Mouse (Mus musculus) liver, embryonic 14.5 days (tissue): Measurements from ENCODE around the gene Mgat4b. TPM values are rescaled to one million over a fixed set of nuclear protein-coding genes. Genes with fewer than 3 reads are reported as not detected.

Source experiments
- ATAC-seq: fragments of 200-750 bp; cut with Nextera tagmentation; 2 replicates; pipeline ENCODE4 v1.8.0; 2017; ENCODE audit warnings: moderate number of reproducible peaks, mild to moderate bottlenecking, moderate library complexity; ENCODE audit not compliant: insufficient read depth
- DNase-seq, 3 experiments: peaks; one replicate each; pipeline ENCODE4 v3.0.0-alpha.2; 2012 to 2013; ENCODE audit warnings: low read depth in 3 of 3, low spot score in 3 of 3
- H3K27ac ChIP-seq: fragments of 300-500 bp; sonication (generic); 2 replicates; pipeline ENCODE4 v1.5.1; 2014; ENCODE audit warnings: moderate library complexity, mild to moderate bottlenecking, control low read depth, inconsistent platforms
- H3K27me3 ChIP-seq: fragments of 300-500 bp; sonication (generic); 2 replicates; pipeline ENCODE4 v1.6.1; 2014; ENCODE audit warnings: mild to moderate bottlenecking, low read length, moderate library complexity; ENCODE audit not compliant: control insufficient read depth, insufficient read depth
- H3K36me3 ChIP-seq: fragments of 300-500 bp; sonication (generic); replicated peaks from 2 replicates; pipeline ENCODE4 v1.6.1; 2014; ENCODE audit warnings: low read depth; ENCODE audit not compliant: control insufficient read depth, insufficient read depth
- H3K4me1 ChIP-seq, 2 experiments: fragments of 200-500 bp in 1 of 2; fragments of 300-500 bp in 1 of 2; sonication (generic) in 1 of 2; replicated peaks; 2 replicates each; pipeline ENCODE4 v1.6.1; 2012 to 2014; ENCODE audit warnings: antibody characterized with exemption in 1 of 2, inconsistent platforms in 1 of 2, low read length in 1 of 2; ENCODE audit not compliant: control insufficient read depth in 2 of 2, insufficient read depth in 2 of 2
- H3K4me2 ChIP-seq: fragments of 300-500 bp; sonication (generic); 2 replicates; pipeline ENCODE4 v1.6.1; 2014; ENCODE audit warnings: low read depth, mild to moderate bottlenecking, control low read depth, moderate library complexity
- H3K4me3 ChIP-seq, 2 experiments: fragments of 200-500 bp in 1 of 2; fragments of 300-500 bp in 1 of 2; sonication (generic) in 1 of 2; 2 replicates each; pipeline ENCODE4 v1.5.1; 2012 to 2014; ENCODE audit warnings: low read depth in 2 of 2, low read length in 2 of 2, mild to moderate bottlenecking in 2 of 2, control low read depth in 1 of 2, inconsistent platforms in 1 of 2, moderate library complexity in 1 of 2; ENCODE audit not compliant: insufficient read depth in 1 of 2
- H3K9ac ChIP-seq: fragments of 300-500 bp; sonication (generic); replicated peaks from 2 replicates; pipeline ENCODE4 v1.6.1; 2014; ENCODE audit warnings: mild to moderate bottlenecking, control low read depth, moderate library complexity
- H3K9me3 ChIP-seq: fragments of 300-500 bp; sonication (generic); 2 replicates; pipeline ENCODE4 v1.6.1; 2016; ENCODE audit warnings: low read length, mixed read lengths; ENCODE audit not compliant: control insufficient read depth
- CTCF ChIP-seq: IDR thresholded peaks from 2 replicates; pipeline ENCODE4 v1.5.1; 2016; ENCODE audit warnings: antibody characterized with exemption, low read depth, control low read depth
- EP300 ChIP-seq: IDR thresholded peaks from 2 replicates; pipeline ENCODE4 v1.6.1; 2016; ENCODE audit warnings: antibody characterized with exemption, low read depth
- WGBS: fragments of 180-500 bp; shearing (Covaris S2); extraction: QIAGEN DNeasy Blood & Tissue Kit; methylation state at CpG from one replicate; pipeline ENCODE4 v1.1.7; 2014; ENCODE audit not compliant: insufficient replicate concordance; 5-methylcytosine and 5-hydroxymethylcytosine counted together
- microRNA-seq: library from miRNA; unstranded; fragments of <30 nt; microRNA quantifications from one replicate; pipeline ENCODE4, GENCODE M21; 2016
- polyA plus RNA-seq, 2 experiments: library from polyadenylated mRNA; depleted of rRNA in 1 of 2; stranded (reverse) in 1 of 2; unstranded in 1 of 2; fragments of >200 nt; fragmentation: Nextera tagmentation in 1 of 2; extraction: Ambion mirVana in 1 of 2; gene quantifications; 2 replicates each; pipeline versions ENCODE4 v1.2.1 to v1.2.3; 2012 to 2014

Mgat4b gene
- polyA plus RNA-seq, 2 experiments, result 5.7 to 14.8 TPM

GRCm38 (mm10) chr11:50277025-50277424 is 66.3 kb downstream of the Mgat4b start:
- ATAC-seq (no peak), DNase-seq (no peak)
- H3K4me3 ChIP-seq, result no peak overlapping the region
- no peaks in the 10 kb centered on the region; the same call in 1 of the 2 replicates for H3K36me3 ChIP-seq
- no peak overlapping the region for H3K27ac ChIP-seq
- H3K9me3 ChIP-seq, result no peaks in the 10 kb centered on the region
- H3K27me3 ChIP-seq, result no peaks in the 10 kb centered on the region
- H3K4me2 ChIP-seq, result no peak overlapping the region
- H3K9ac ChIP-seq, result no peak overlapping the region
- TF ChIP-seq EP300, result no peak
- peak; percentile 32; the same call in 1 of the 2 replicates for TF ChIP-seq CTCF
- H3K4me1 ChIP-seq, result peaks cover 2 to 8% of the 10 kb centered on the region in 2 experiments; a peak in 1 of 4 replicates

DNA sequence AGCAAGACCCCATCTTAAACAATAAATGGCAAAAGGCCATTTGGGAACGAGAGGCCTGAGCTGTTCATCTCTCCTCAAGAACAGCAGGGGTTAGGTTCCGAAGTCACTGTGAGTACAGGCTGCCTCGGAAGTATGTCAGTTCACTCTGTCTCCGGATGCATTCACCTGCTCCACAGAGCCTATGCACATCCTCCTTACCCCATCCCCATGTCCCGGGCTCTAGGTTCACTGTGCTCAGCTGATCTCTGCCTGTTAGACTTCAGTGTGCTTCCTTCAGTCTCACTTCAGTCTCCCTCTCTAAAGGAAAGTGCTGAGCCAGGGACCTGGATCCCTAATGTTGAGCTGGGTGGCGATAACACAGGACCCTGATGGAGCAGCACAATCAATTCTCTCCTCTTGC is 67.0 kb downstream of the Mgat4b start:
- ATAC-seq, result no peak
- Histone ChIP-seq H3K9ac (no peak overlapping the region), H3K9me3 (no peaks in the 10 kb centered on the region), H3K36me3 (no peaks in the 10 kb centered on the region; the same call in 1 of the 2 replicates), H3K4me3 (no peak overlapping the region), H3K27ac (no peak overlapping the region), H3K4me2 (no peak overlapping the region), H3K4me1 (peaks cover 2 to 8% of the 10 kb centered on the region in 2 experiments; a peak in 1 of 4 replicates), H3K27me3 (no peaks in the 10 kb centered on the region)
- no peak for TF ChIP-seq EP300
- TF ChIP-seq CTCF, result no peak
- DNase-seq, result no peak
- WGBS, result 84% methylated on average over 6 of the region's 6 CpGs

DNA sequence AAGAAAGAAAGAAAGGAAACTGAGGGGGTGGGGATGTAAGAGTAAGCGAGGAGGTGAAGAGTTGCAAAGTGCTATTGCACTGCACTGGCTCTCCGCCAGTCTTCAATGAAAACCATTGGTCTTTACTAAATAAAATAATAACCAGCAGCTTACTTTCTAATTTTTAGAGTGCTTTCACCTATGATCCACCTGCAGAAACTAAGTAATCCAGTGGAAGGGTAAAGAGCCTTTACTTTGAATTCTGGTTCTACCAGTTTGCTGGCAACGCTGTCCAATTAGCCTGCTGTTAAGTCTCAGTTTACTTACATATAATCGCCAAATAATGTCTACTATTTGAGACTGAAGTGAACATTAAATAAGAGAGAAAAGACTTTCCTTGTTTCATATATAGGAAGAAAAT is 68.3 kb downstream of the Mgat4b start:
- Histone ChIP-seq H3K4me3 (no peak overlapping the region), H3K9me3 (no peaks in the 10 kb centered on the region), H3K9ac (no peak overlapping the region), H3K27me3 (no peaks in the 10 kb centered on the region), H3K4me2 (no peak overlapping the region), H3K36me3 (no peaks in the 10 kb centered on the region; the same call in 1 of the 2 replicates), H3K27ac (no peak overlapping the region), H3K4me1 (peaks cover 2 to 8% of the 10 kb centered on the region in 2 experiments; a peak in 1 of 4 replicates)
- 84% methylated on average over 4 of the region's 4 CpGs for WGBS
- TF ChIP-seq CTCF (no peak), EP300 (no peak)
- no peak for DNase-seq
- ATAC-seq, result no peak

GRCm38 (mm10) chr11:50280053-50280452 is 69.4 kb downstream of the Mgat4b start:
- no peak for DNase-seq
- WGBS, result 28% methylated on average over 1 of the region's 1 CpGs
- H3K4me1 ChIP-seq, result peaks cover 2 to 6% of the 10 kb centered on the region in 2 experiments; a peak in 1 of 4 replicates
- no peaks in the 10 kb centered on the region; the same call in 1 of the 2 replicates for H3K36me3 ChIP-seq
- H3K27me3 ChIP-seq, result no peaks in the 10 kb centered on the region
- H3K9ac ChIP-seq, result no peak overlapping the region
- H3K4me2 ChIP-seq, result no peak overlapping the region
- TF ChIP-seq CTCF (no peak), EP300 (no peak)
- no peaks in the 10 kb centered on the region for H3K9me3 ChIP-seq
- ATAC-seq, result no peak
- H3K4me3 ChIP-seq, result no peak overlapping the region
- H3K27ac ChIP-seq, result no peak overlapping the region

Small RNA genes within 50 kb of the gene (microRNA-seq; reads per million reads assigned to microRNA genes)
- not detected for gene Mir6919

Other genes starting within 250 kb of the Mgat4b start
- 11.2 and 16.0 TPM in 2 replicates for gene Rnf130, start 185.5 kb upstream of the Mgat4b start, polyA plus RNA-seq (2012; rRNA removed)
- gene Rnf130, start 185.5 kb upstream of the Mgat4b start, polyA plus RNA-seq (2014; fragmentation: Nextera tagmentation; extraction: Ambion mirVana), result 36.3 and 36.4 TPM in 2 replicates
- 6.8 and 8.4 TPM in 2 replicates for gene Tbc1d9b, start 79.5 kb upstream of the Mgat4b start, polyA plus RNA-seq (2012; rRNA removed)
- gene Tbc1d9b, start 79.5 kb upstream of the Mgat4b start, polyA plus RNA-seq (2014; fragmentation: Nextera tagmentation; extraction: Ambion mirVana), result 9.5 and 11.1 TPM in 2 replicates
- 7.4 and 7.6 TPM in 2 replicates for gene Mrnip, start 36.4 kb upstream of the Mgat4b start, polyA plus RNA-seq (2012; rRNA removed)
- gene Mrnip, start 36.4 kb upstream of the Mgat4b start, polyA plus RNA-seq (2014; fragmentation: Nextera tagmentation; extraction: Ambion mirVana), result 8.5 and 9.3 TPM in 2 replicates
- gene Sqstm1, start 63 bp upstream of the Mgat4b start, polyA plus RNA-seq (2012; rRNA removed), result 36.8 and 43.7 TPM in 2 replicates
- 103 and 117 TPM in 2 replicates for gene Sqstm1, start 63 bp upstream of the Mgat4b start, polyA plus RNA-seq (2014; fragmentation: Nextera tagmentation; extraction: Ambion mirVana)
- gene Ltc4s, start 27.7 kb downstream of the Mgat4b start, polyA plus RNA-seq (2012; rRNA removed), result 0.54 and 0.81 TPM in 2 replicates
- 0.61 and 0.83 TPM in 2 replicates for gene Ltc4s, start 27.7 kb downstream of the Mgat4b start, polyA plus RNA-seq (2014; fragmentation: Nextera tagmentation; extraction: Ambion mirVana)
- 3.3 and 3.4 TPM in 2 replicates for gene Maml1, start 81.4 kb downstream of the Mgat4b start, polyA plus RNA-seq (2012; rRNA removed)
- 1.9 and 2.5 TPM in 2 replicates for gene Maml1, start 81.4 kb downstream of the Mgat4b start, polyA plus RNA-seq (2014; fragmentation: Nextera tagmentation; extraction: Ambion mirVana)
- gene Canx, start 114.8 kb downstream of the Mgat4b start, polyA plus RNA-seq (2012; rRNA removed), result 55.3 and 91.6 TPM in 2 replicates
- gene Canx, start 114.8 kb downstream of the Mgat4b start, polyA plus RNA-seq (2014; fragmentation: Nextera tagmentation; extraction: Ambion mirVana), result 136 and 143 TPM in 2 replicates
- gene Cby3, start 143.6 kb downstream of the Mgat4b start, polyA plus RNA-seq (2012; rRNA removed), result 0.08 TPM in 1 of 2 replicates, not detected in the other
- not detected in 2 replicates for gene Cby3, start 143.6 kb downstream of the Mgat4b start, polyA plus RNA-seq (2014; fragmentation: Nextera tagmentation; extraction: Ambion mirVana)
- gene Hnrnph1, start 166.1 kb downstream of the Mgat4b start, polyA plus RNA-seq (2012; rRNA removed), result 163 and 200 TPM in 2 replicates
- 101 and 120 TPM in 2 replicates for gene Hnrnph1, start 166.1 kb downstream of the Mgat4b start, polyA plus RNA-seq (2014; fragmentation: Nextera tagmentation; extraction: Ambion mirVana)
- gene Rufy1, start 220.2 kb downstream of the Mgat4b start, polyA plus RNA-seq (2012; rRNA removed), result 3.5 and 5.1 TPM in 2 replicates
- 7.1 and 8.9 TPM in 2 replicates for gene Rufy1, start 220.2 kb downstream of the Mgat4b start, polyA plus RNA-seq (2014; fragmentation: Nextera tagmentation; extraction: Ambion mirVana)